Mouse (Mus musculus) telencephalon, adult 2 months (tissue): ENCODE measurements at regions not wholly inside any gene's neighbourhood (a gene's known extent, or its start where the extent isn't known, plus 50 kb on each side); places are given as distances from the start of the nearest gene placed in this dataset.

Source experiments
- DNase-seq: peaks from one replicate; pipeline ENCODE4 v3.0.0-alpha.2; 2011; ENCODE audit warnings: low read depth, low spot score

GRCm38 (mm10) chr12:32728425-32728824, 90.9 kb upstream of the Nampt start:
- peak; percentile 46 for DNase-seq

DNA sequence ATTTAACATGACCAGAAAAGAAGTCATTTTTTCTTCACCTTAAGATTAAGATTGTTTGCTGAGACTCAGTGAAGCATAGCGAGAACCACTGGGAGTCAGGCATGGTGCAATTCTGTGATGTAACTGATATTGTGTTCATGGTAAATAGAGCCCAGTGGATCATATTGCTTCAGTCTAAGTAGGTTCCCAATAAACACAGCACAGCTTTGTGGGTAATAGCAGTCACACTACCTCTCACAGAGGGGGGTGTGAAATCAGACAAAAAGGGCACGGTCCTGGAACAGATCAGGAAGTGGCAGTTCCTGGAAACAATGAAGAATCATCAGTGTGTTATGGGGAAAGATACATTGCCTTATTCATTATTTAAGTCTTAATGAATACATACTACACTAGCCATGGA, 84.1 kb upstream of the Nampt start:
- DNase-seq = no peak

DNA sequence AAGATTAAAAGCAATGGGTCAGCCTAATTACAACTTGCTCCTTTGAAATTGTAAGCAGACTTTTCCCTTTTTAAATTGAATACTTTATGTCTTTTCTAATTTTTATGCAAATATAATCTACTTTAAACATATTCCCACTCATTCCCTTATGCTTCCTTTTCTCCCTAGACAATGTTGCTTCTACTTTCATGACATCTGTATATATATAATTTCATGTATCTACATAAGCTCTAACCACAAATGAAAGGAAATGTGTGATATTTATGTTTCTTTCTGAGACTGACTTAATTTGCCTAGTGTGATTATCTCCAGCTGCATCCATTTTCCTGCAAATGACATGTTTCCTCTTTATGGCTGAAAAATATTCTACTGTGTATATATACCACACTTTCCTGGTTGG, 77.9 kb upstream of the Nampt start:
- DNase-seq = no peak

DNA sequence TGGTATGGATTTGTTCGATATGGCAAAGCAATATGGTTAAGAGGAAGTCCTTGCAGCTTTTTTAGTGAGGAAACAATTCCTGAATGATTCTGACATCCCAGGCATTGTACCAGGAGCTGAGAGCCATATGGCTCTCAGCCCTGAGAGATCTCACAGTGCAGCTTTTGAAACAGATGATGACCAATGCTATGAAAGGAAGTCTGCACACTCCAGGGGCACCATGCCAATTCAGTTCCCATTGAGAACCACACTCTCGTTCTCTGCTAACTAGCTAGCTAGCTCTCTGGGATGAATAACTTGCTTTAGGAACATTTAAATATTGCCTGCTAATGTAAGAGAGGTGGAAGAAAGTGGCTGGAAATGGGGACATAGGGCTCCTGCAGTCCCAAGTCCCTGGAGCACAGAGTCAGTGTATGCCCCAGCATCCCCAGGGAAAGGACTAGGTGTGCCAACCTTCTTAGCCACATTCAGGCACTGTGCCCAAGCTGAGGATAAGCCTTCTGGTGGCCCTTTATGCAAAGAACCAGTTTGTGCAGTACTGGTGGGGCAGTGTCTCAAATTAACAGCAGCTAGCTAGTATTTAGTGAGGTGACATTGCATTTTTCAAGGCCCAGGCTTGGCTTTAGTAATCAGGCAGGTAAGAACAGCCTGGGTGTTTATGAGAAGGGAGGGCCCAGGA, 61.8 kb upstream of the Nampt start:
- DNase-seq = peak; percentile 69

DNA sequence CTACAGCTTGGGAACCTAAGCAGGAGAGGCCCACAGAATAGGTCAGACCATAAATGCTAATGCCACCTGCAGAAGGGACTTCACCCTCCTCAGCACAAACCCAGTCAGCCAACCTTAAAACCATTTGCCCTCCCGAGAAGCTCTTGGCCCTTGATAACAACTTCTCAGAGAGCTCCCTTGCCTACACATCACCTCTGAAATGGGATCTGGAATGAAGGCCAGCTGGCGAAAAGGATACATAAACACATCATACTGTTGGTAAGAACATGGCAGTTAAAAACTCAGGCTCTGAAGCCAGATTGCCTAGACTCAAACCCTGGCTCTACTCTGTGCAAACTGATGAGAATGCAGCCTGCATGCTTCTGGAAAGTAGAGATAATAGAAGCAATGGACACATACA, 61.2 kb upstream of the Nampt start:
- no peak for DNase-seq

DNA sequence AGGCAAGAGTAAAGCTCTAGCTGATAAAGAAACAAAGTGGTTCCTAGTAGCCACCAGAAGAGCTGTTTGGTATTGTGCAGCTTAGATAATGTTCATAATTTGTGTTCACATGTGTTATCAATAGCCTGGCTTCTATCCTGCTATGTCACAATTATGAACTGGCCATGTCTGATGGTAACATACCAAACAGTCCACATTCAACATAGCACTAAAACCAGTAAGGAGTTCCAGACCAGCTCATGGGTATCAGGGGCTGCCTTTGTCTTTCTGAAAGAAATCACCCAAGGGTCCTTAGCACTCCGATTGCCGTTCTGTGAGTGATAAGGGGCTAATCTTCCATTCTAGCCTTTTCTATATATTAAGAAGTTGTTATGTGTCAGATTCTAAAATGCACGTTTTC, 58.7 kb upstream of the Nampt start:
- no peak for DNase-seq

- DNase-seq = no peak
These were observed 58.3 kb upstream of the Nampt start for GRCm38 (mm10) chr12:32761055-32761454.

- DNase-seq = no peak
These were observed 55.1 kb upstream of the Nampt start for GRCm38 (mm10) chr12:32764271-32764670.

GRCm38 (mm10) chr12:32764747-32765146, 54.6 kb upstream of the Nampt start:
- DNase-seq = no peak

GRCm38 (mm10) chr12:32765861-32766260, 53.5 kb upstream of the Nampt start:
- DNase-seq = no peak

DNA sequence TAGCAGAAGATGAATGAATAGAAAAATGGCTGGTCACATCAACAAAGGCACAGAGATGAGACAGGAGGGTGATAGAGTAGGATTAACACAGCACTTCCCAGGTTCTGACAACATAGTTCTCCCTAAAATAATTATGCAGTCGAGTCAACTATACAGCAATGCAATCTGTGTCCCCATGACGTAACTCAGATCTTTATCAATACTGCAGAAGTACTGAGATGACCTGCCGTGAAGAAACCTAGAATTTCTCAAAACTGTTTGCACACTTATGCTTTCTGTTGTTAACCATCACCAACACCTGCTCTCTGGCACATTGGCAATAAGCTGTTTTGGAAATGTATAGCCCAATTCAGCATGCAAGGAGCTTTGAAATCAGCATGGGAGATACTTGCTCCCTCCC, 52.8 kb upstream of the Nampt start:
- DNase-seq = no peak

GRCm38 (mm10) chr12:32767206-32768081, 51.9 kb upstream of the Nampt start:
- no peak for DNase-seq

DNA sequence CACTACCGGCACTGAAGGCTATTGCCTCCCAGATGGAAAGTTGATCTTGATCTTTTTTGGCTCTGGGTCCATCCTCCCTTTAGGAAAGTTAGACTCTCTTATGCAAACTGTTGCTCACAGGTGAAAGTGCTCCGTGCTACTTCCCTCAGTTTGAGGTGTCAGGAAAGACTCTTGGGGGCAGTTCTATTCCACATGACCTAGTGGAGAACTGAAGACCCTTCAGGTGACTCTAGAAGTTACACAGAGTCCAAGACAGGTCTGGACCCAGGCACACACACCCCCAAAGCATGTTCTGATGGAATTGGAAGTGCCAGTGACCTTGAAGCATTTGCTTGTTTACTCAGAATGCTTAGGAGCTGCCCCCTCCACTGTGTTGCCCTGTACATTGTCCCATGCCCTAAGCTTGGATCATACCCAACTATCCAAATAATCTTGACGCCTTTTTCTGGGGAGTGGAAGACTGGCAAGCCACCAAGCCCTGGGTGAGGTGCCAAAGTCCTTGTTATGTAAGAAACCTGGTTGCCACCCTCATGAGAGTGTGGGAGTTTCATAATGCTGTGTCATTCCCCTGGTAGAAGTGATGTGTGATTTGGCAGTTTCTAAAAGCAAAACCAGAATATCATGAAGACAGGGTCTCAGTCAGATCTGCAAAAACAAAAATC, 51.1 kb upstream of the Nampt start:
- peak; percentile 10 for DNase-seq

GRCm38 (mm10) chr12:32768744-32769535, 50.4 kb upstream of the Nampt start:
- no peak for DNase-seq
